Mouse (Mus musculus) heart, postnatal 4 days (tissue): ENCODE measurements at regions not wholly inside any gene's neighbourhood (a gene's known extent, or its start where the extent isn't known, plus 50 kb on each side); places are given as distances from the start of the nearest gene placed in this dataset.

ENCODE experiments used
- DNase-seq: peaks from one replicate; pipeline ENCODE4 v3.0.0; 2021

GRCm38 (mm10) chr9:80688481-80689086, 223.3 kb upstream of the Impg1 start:
- peak; percentile 32 for DNase-seq

DNA sequence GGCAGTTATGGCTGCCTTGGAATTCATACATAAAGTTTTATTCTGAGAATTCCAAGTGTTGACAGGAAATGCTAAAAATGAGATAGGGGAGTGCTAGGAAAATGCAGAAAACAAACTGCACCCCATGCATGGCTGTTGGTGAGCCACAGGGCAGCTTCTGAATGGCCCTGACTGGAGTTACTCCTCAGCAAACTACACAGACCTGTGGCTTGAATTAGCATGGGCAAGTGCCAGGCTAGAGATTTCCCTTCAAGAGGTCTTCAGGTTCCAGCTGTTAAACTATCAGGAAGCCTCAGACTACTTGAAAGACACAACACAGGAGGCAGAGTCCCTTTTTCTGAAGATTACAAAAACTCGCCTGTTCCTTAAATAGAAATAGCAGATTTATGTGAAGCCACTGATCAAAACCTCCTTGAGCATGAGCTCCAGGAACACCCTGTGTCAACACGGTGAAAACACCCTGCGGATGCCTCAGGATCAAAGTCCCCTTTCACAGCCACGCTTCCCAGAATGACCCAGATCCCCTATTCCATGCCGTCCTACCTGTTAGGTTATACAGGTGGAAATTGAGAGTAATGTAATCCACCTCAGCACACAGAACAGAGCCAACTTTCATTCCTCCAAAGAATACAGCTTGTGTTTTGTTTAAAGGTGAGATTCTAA, 217.9 kb upstream of the Impg1 start:
- no peak for DNase-seq

DNA sequence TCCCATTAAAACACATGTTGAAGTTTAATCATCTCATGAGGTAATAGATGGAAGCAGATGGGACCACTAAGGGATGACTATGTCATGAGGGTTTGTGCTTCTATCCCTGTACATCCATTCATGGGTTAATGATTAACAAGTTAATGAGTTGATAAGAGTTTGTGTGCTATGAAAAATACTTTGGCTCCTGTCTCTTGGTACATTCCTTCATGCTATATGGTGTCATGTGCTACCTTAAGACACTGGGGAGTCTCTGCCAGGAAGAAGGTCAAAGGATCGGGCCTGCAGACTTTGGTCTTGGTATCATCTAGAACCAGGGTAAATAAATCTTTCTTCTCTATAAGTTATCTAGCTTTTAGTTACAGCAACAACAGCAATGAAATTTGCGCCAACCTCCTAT, 216.4 kb upstream of the Impg1 start:
- no peak for DNase-seq

GRCm38 (mm10) chr9:80671483-80671882, 206.2 kb upstream of the Impg1 start:
- no peak for DNase-seq

- DNase-seq: no peak
These were observed 203.4 kb upstream of the Impg1 start for GRCm38 (mm10) chr9:80668575-80669248.

DNA sequence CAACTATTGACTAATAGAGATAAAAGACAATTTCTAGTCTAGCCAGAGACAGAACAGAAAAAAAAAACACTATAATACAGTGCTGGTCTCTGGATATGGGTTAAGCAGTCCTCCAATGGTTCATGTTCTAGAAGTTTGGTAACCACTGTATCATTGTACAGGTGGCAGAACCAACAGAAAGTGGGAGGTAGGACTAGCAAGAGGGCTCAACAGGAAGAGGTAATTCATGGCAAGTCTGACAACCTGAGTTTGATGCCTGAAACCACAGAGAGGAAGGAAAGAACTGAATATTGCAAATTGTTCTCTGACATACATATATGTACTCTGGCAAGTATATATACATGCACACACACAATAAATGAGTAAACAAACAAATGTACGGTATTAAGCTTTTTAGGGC, 193.5 kb upstream of the Impg1 start:
- DNase-seq: no peak

GRCm38 (mm10) chr9:80615114-80615513, 149.8 kb upstream of the Impg1 start:
- no peak for DNase-seq

DNA sequence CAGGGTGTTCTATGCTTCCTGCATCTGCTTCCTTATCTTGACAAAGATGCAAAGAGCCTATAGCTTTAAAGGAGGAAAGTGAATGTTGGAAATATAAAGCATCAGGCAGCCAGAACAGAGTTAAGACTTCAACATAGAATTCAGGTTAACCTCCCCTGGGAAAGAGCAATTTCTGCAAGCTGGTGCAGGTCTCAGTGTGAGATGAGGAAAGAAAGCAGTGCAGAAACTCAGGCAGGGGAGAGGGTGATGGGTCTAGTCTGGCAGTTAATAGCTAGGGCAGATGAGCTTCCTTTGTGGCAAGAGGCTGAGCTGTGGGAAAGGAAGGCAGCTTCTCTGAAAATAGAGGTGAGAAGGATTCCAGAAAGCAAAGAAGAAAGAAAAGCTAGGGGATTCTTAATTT, 134.7 kb upstream of the Impg1 start:
- no peak for DNase-seq

- no peak for DNase-seq
These were observed 100.2 kb upstream of the Impg1 start for GRCm38 (mm10) chr9:80565388-80566024.

DNA sequence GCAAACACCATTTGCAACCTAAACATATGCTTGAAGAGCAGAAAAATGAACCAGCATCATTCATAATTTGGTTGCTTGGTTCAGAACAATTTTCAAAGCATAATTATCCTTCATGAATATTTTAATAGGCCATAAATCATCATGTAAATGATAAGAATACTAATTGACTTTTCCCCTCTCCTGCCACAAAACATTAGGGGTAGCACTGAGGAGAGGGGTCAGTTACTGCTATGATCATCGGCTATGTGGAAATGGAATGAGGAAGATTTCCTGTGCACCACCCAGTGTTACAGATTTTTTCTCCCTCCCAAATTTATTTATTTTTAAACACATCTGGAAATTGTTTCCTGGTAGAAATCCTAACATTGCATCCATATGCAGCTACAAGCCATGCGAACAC, 98.4 kb upstream of the Impg1 start:
- DNase-seq: no peak

DNA sequence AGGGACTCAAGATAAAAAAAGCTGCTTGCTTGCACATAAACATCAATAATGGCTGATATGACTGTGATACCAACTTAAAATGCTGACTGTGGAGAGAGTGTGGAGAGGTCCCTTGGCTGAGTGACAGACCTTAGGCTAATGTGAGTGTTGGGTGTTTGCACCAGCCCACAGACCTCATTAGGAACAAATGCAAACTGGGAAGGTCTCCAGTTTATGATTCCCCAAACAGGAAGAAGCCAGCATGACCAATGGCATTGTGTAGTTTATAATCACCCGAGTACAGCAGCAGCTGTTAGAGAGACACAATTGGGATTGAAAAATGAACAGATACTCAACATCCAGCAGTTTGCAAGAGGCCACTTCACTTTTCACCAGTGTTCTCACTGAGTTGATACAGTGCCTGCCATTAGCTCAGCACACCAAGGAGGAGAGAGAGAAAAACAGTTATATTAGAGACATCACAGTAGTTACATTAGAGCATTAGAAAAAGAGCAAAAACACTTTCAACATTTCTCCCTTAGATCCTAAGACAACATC, 90.3 kb upstream of the Impg1 start:
- no peak for DNase-seq
